Mouse (Mus musculus) common myeloid progenitor, adult 5-6 weeks (primary cell): ENCODE data around the gene Ormdl3. TPM values are rescaled to one million over a fixed set of nuclear protein-coding genes. Genes with fewer than 3 reads are reported as not detected.
A peak's percentile ranks its signal among the peaks of the same experiment; 100 is the strongest.
"Not testable (repeated sequence)": the region's sequence is repeated elsewhere in the genome, so short reads cannot be mapped to it uniquely, and the experiment has no call there.

ENCODE experiments used
- ATAC-seq: replicated peaks from 2 replicates; pipeline ENCODE4 v1.8.0; 2016; ENCODE audit warnings: low read depth, mild to moderate bottlenecking, moderate TSS enrichment, inconsistent platforms; ENCODE audit not compliant: poor library complexity, severe bottlenecking
- total RNA-seq: library from RNA; stranded (forward); fragments of 200-1000, 187-1606 nt; gene quantifications from 2 replicates; pipeline ENCODE4 v1.2.3, GENCODE M21; 2017

Gene Ormdl3
- total RNA-seq, result 17.9 and 19.2 TPM in 2 replicates

- peak; percentile 69 for ATAC-seq
Measured at GRCm38 (mm10) chr11:98586892-98587563, at the start of gene Ormdl3. TSS of gene Ormdl3 (minus strand) at chr11:98587368.

- ATAC-seq, result peak; percentile 98
Measured at GRCm38 (mm10) chr11:98635312-98635970, 48.3 kb upstream of the Ormdl3 start.

GRCm38 (mm10) chr11:98630646-98631045 is 43.5 kb upstream of the Ormdl3 start:
- no peak for ATAC-seq

GRCm38 (mm10) chr11:98628706-98629105 is 41.5 kb upstream of the Ormdl3 start:
- ATAC-seq, result no peak

GRCm38 (mm10) chr11:98625611-98626410 is 38.6 kb upstream of the Ormdl3 start, which contains the start of the genes Gm12355 and Gsdma3:
TSS of gene Gm12355 (minus strand) at chr11:98625661.
TSS of gene Gsdma3 (plus strand) at chr11:98626360.
- ATAC-seq, result no peak

GRCm38 (mm10) chr11:98624381-98624780 is 37.2 kb upstream of the Ormdl3 start:
- not testable (repeated sequence) for ATAC-seq

GRCm38 (mm10) chr11:98623981-98624380 is 36.8 kb upstream of the Ormdl3 start:
- ATAC-seq, result not testable (repeated sequence)

- no peak for ATAC-seq
Measured at GRCm38 (mm10) chr11:98620791-98621190, 33.6 kb upstream of the Ormdl3 start.

- ATAC-seq, result peak; percentile 88
Measured at GRCm38 (mm10) chr11:98606763-98607162, 19.6 kb upstream of the Ormdl3 start.

- not testable (repeated sequence) for ATAC-seq
Measured at GRCm38 (mm10) chr11:98604911-98605310, 17.7 kb upstream of the Ormdl3 start.

- ATAC-seq, result no peak
Measured at GRCm38 (mm10) chr11:98603953-98604352, 16.8 kb upstream of the Ormdl3 start.

- peak; percentile 28 for ATAC-seq
Measured at GRCm38 (mm10) chr11:98602090-98602690, 15.0 kb upstream of the Ormdl3 start.

- ATAC-seq, result no peak
Measured at GRCm38 (mm10) chr11:98599291-98599690, 12.1 kb upstream of the Ormdl3 start.

GRCm38 (mm10) chr11:98598851-98599290 is 11.7 kb upstream of the Ormdl3 start:
- no peak for ATAC-seq

GRCm38 (mm10) chr11:98597991-98598390 is 10.8 kb upstream of the Ormdl3 start, which contains the start of gene Lrrc3c:
TSS of gene Lrrc3c (plus strand) at chr11:98598291.
- no peak for ATAC-seq

- ATAC-seq, result peak; percentile 83
Measured at GRCm38 (mm10) chr11:98597363-98597762, 10.2 kb upstream of the Ormdl3 start.

GRCm38 (mm10) chr11:98595955-98596354 is 8.8 kb upstream of the Ormdl3 start:
- ATAC-seq, result no peak

- ATAC-seq, result no peak
Measured at GRCm38 (mm10) chr11:98595473-98595872, 8.3 kb upstream of the Ormdl3 start.

- no peak for ATAC-seq
Measured at GRCm38 (mm10) chr11:98595021-98595420, 7.9 kb upstream of the Ormdl3 start.
